Mouse (Mus musculus) limb, embryonic 14.5 days (tissue): ENCODE measurements around the gene Kif1c. TPM values are rescaled to one million over a fixed set of nuclear protein-coding genes. Genes with fewer than 3 reads are reported as not detected.

Experiments
- ATAC-seq: fragments of 200-750 bp; cut with Nextera tagmentation; 2 replicates; pipeline ENCODE4 v1.8.0; 2017; ENCODE audit warnings: low read depth, moderate number of reproducible peaks, moderate TSS enrichment; ENCODE audit not compliant: low FRiP score
- DNase-seq: peaks from one replicate; pipeline ENCODE4 v3.0.0-alpha.2; 2015; ENCODE audit warnings: low spot score
- H3K27ac ChIP-seq: fragments of 300-500 bp; sonication (generic); replicated peaks from 2 replicates; pipeline ENCODE4 v1.5.1; 2014; ENCODE audit warnings: low read depth, mild to moderate bottlenecking, low read length, moderate library complexity, mixed read lengths
- H3K27me3 ChIP-seq: fragments of 300-500 bp; sonication (generic); 2 replicates; pipeline ENCODE4 v1.6.1; 2014; ENCODE audit warnings: low read length, mixed read lengths; ENCODE audit not compliant: control insufficient read depth, insufficient read depth
- H3K36me3 ChIP-seq: fragments of 300-500 bp; sonication (generic); 2 replicates; pipeline ENCODE4 v1.6.1; 2014; ENCODE audit warnings: mild to moderate bottlenecking, low read length, moderate library complexity, mixed read lengths; ENCODE audit not compliant: control insufficient read depth, insufficient read depth
- H3K4me1 ChIP-seq: fragments of 300-500 bp; sonication (generic); 2 replicates; pipeline ENCODE4 v1.6.1; 2014; ENCODE audit warnings: antibody characterized with exemption, low read length, mixed read lengths; ENCODE audit not compliant: control insufficient read depth, insufficient read depth
- H3K4me2 ChIP-seq: fragments of 300-500 bp; sonication (generic); replicated peaks from 2 replicates; pipeline ENCODE4 v1.6.1; 2014; ENCODE audit warnings: low read depth, mild to moderate bottlenecking, low read length, moderate library complexity; ENCODE audit not compliant: severe bottlenecking
- H3K4me3 ChIP-seq: fragments of 300-500 bp; sonication (generic); replicated peaks from 2 replicates; pipeline ENCODE4 v1.5.1; 2014; ENCODE audit warnings: low read length
- H3K9ac ChIP-seq: fragments of 300-500 bp; sonication (generic); 2 replicates; pipeline ENCODE4 v1.6.1; 2014; ENCODE audit warnings: mild to moderate bottlenecking, low read depth, low read length, moderate library complexity; ENCODE audit not compliant: severe bottlenecking
- H3K9me3 ChIP-seq: fragments of 300-500 bp; sonication (generic); 2 replicates; pipeline ENCODE4 v1.6.1; 2016; ENCODE audit warnings: low read length; ENCODE audit not compliant: control insufficient read depth
- POLR2A ChIP-seq: fragments of 200-500 bp; IDR thresholded peaks from 2 replicates; pipeline ENCODE4 v1.8.0; 2012; ENCODE audit warnings: inconsistent platforms, mild to moderate bottlenecking, moderate library complexity, borderline replicate concordance; ENCODE audit not compliant: insufficient read depth, insufficient read length; ENCODE audit errors: extremely low read depth
- WGBS: fragments of 180-500 bp; shearing (Covaris S2); extraction: QIAGEN DNeasy Blood & Tissue Kit; methylation state at CpG from one replicate; pipeline ENCODE4 v1.1.7; 2014; 5-methylcytosine and 5-hydroxymethylcytosine counted together
- polyA plus RNA-seq, 2 experiments: library from polyadenylated mRNA; depleted of rRNA in 1 of 2; stranded (reverse) in 1 of 2; unstranded in 1 of 2; fragments of >200 nt; fragmentation: Nextera tagmentation in 1 of 2; extraction: Ambion mirVana in 1 of 2; gene quantifications; 2 replicates each; pipeline versions ENCODE4 v1.2.1 to v1.2.3; 2012 to 2014

The Kif1c gene
- polyA plus RNA-seq, 2 experiments, result 14.6 to 45.8 TPM

GRCm38 (mm10) chr11:70727385-70727784 lies 27.0 kb downstream of the Kif1c start:
- Histone ChIP-seq H3K4me1 (no peaks in the 10 kb centered on the region), H3K9me3 (no peaks in the 10 kb centered on the region), H3K4me3 (no peak overlapping the region), H3K4me2 (no peak overlapping the region), H3K27me3 (no peaks in the 10 kb centered on the region), H3K36me3 (peaks cover 62% of the 10 kb centered on the region), H3K27ac (no peak overlapping the region), H3K9ac (no peak overlapping the region)
- no peak for DNase-seq
- TF ChIP-seq POLR2A, result no peak
- no peak for ATAC-seq
- WGBS, result 90% methylated on average over 5 of the region's 5 CpGs

GRCm38 (mm10) chr11:70730427-70731038 lies 30.2 kb downstream of the Kif1c start:
- H3K4me2 ChIP-seq, result no peak overlapping the region
- H3K4me1 ChIP-seq, result no peaks in the 10 kb centered on the region
- no peaks in the 10 kb centered on the region for H3K9me3 ChIP-seq
- DNase-seq, result no peak
- no peak for TF ChIP-seq POLR2A
- WGBS, result 81% methylated on average over 9 of the region's 9 CpGs
- H3K27me3 ChIP-seq, result no peaks in the 10 kb centered on the region
- H3K27ac ChIP-seq, result no peak overlapping the region
- H3K36me3 ChIP-seq, result peaks cover 34% of the 10 kb centered on the region
- no peak overlapping the region for H3K9ac ChIP-seq
- H3K4me3 ChIP-seq, result no peak overlapping the region
- ATAC-seq, result no peak

GRCm38 (mm10) chr11:70731178-70731577 lies 30.8 kb downstream of the Kif1c start:
- ATAC-seq (no peak), DNase-seq (no peak)
- H3K36me3 ChIP-seq, result peaks cover 28% of the 10 kb centered on the region
- H3K27me3 ChIP-seq, result no peaks in the 10 kb centered on the region
- no peaks in the 10 kb centered on the region for H3K9me3 ChIP-seq
- no peak overlapping the region for H3K4me3 ChIP-seq
- H3K27ac ChIP-seq, result no peak overlapping the region
- 72% methylated on average over 5 of the region's 5 CpGs for WGBS
- no peak overlapping the region for H3K4me2 ChIP-seq
- H3K9ac ChIP-seq, result no peak overlapping the region
- no peaks in the 10 kb centered on the region for H3K4me1 ChIP-seq
- no peak for TF ChIP-seq POLR2A

- DNase-seq, result no peak
- WGBS, result 24% methylated on average over 5 of the region's 5 CpGs
- no peak overlapping the region for H3K27ac ChIP-seq
Observed at GRCm38 (mm10) chr11:70733256-70733655, 32.9 kb downstream of the Kif1c start.

GRCm38 (mm10) chr11:70737749-70738148 lies 37.4 kb downstream of the Kif1c start:
- Histone ChIP-seq H3K4me2 (no peak overlapping the region), H3K27me3 (no peaks in the 10 kb centered on the region), H3K4me1 (no peaks in the 10 kb centered on the region), H3K36me3 (no peaks in the 10 kb centered on the region), H3K9me3 (no peaks in the 10 kb centered on the region), H3K9ac (no peak overlapping the region), H3K27ac (no peak overlapping the region), H3K4me3 (no peak overlapping the region)
- ATAC-seq (no peak), DNase-seq (no peak)
- no peak for TF ChIP-seq POLR2A
- 65% methylated on average over 5 of the region's 5 CpGs for WGBS

More at GRCm38 (mm10) chr11:70733256-70733655, 32.9 kb downstream of the Kif1c start:
- H3K4me2 ChIP-seq, result no peak overlapping the region
- peaks cover 7% of the 10 kb centered on the region for H3K36me3 ChIP-seq
- no peaks in the 10 kb centered on the region for H3K9me3 ChIP-seq
- no peaks in the 10 kb centered on the region for H3K4me1 ChIP-seq
- no peak for TF ChIP-seq POLR2A
- no peak overlapping the region for H3K9ac ChIP-seq
- H3K27me3 ChIP-seq, result no peaks in the 10 kb centered on the region
- no peak for ATAC-seq
- no peak overlapping the region for H3K4me3 ChIP-seq
